Mouse (Mus musculus) cerebellum, adult 11-12 months (tissue): Measurements from ENCODE around the gene Mtmr4.

Experiments
- DNase-seq: peaks from one replicate; pipeline ENCODE4 v3.0.0; 2022

The Mtmr4 gene

DNA sequence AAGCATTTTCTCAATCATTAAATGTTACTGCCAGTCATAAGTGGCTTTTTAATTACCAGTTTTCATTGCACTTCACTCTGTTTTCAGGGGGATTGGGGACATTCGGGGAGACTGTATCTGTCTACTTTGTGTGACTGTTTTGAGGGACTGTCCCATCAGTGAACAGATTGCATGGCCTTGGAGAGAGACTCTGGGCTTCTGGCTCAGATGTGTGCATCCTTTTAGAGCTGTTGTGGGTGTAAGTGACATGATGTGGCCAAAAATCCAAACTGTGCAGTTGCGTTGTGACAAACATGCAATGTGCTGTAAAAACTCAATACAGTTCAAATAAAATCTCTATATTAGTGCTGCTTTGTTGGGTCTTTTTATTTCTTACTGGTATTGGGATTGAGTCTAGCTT, 24.0 kb downstream of the Mtmr4 start:
- no peak for DNase-seq

DNA sequence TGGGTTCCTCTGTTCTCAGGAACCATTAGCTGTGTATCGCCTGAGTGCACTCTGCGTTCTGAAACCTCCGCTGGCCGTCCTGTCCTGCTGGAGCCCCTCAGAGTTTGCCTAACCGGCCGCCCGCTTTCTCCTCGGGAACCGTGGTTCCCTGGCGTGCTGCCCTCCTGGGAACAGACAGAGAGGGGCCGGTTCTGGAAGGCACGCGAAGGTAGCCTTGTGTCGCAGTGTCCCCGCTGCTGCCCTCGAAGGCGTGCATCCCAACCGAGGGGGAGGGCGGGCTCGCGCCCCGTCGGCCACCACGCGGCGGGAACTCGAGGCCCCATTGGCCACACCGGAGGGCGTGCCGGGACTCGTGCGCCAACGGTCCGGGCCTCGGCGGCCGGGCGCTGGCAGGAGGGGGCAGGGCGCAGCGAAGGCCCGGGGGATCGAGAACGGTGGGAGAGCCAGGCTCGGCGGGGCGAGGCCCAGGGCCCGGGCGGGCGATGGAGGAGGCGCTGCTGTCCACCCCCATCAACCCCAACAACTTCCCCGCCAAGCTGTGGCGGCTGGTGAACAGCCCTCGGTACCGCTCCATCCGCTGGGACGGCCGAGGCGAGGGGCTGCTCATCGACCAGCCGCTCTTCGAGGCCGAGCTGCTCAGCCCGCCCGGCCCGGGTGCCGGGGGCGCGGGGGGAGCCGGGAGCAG, 25.0 kb downstream of the Mtmr4 start, which contains the start of gene Hsf5:
TSS of gene Hsf5 (plus strand) at position 375 of the 685 bp plus-strand sequence.
- no peak for DNase-seq

DNA sequence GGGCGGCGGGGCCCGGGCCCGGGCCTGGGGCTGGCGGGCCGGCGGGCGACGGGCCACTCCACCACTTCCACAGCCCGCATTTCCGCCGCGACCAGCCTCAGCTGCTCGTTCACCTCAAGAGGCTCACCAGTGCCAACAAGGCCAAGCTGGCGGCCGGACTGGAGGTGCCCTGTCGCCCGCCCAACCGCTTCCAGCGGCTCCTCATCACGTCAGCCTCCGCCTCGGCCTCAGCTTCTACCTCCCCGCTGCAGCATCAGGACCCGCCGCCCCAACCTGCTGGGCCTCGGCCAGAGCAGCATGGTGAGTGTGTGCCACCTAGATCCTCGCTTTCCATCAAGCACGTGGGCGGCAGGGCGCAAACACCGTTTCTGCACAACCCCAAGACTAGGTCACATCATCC, 25.6 kb downstream of the Mtmr4 start:
- no peak for DNase-seq

DNA sequence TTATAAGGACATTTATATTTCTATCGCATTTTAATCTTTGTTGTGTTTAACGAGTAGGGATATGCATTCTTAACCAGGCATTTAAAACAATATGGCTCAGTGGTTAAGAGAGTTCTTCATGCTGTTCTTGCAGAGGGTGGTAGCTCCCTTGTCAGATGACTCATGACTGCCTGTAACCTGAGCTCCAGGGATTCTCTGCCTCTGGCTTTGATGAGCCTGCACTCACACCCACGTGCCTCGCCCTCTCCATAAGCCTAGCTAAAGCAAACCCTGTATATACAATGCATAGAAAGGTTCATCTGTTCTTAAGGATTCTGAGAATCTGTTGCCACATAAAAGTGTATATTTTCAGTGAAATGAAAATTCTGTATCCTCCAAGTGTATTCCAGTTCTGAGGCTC, 31.2 kb downstream of the Mtmr4 start:
- DNase-seq: no peak

DNA sequence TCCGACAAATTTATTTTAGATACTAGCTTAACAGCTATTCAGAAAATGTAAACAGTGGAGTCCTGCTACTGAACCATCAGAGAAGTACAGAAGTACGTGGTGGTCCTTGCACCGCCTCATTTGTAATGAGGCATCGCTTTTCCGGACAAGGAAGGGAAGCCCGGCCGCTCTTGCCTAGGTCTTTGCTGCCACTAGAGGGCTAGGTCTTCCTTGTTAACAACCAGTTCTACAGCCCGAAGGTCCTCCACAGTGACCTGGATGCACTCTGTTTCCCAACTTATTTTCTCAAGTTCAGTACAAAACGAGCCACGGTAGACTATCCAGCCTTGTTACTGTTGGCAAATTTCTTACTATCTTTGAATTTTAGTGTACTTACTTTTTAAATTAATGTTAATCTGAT, 37.9 kb downstream of the Mtmr4 start:
- no peak for DNase-seq

DNA sequence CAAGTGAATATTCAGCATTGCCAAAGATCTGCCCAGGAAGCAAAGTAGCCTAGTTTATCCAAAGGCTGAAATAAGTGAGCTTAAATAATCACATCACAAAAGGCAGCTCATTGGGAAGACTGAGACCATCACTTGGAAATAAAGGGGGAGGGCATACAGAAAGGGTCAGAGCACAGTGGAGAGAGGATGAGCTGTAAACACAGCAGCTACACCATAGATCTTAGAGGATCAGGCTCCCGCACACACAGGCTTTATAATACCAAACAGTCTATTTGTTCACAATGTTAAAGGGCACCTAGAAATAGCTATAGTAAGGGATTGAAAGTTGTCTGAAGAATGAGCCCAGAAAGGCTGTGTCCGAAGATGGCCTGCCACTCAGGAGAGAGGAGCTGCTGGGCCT, 46.8 kb downstream of the Mtmr4 start:
- no peak for DNase-seq

DNA sequence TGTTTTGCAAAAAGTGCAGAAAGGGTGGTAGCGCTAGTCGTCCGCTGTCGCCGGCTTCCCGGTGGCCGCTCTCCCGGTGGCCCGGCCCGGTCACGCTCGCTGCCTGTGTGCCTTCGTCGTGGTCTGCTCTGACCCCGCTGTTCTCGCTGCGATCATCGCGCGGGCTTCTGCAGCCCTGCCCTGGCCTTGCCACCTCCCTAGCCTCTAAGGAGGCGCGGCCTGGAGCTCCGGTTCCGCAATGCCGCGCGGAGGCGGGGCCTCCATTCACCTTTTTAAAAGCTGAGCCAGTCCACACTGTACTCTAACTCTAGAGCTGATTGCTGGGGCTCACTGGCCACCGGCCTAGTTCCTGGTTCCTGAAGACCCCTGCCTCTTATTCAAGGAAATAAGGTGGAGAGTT, 47.2 kb downstream of the Mtmr4 start:
- DNase-seq: peak; percentile 59

DNA sequence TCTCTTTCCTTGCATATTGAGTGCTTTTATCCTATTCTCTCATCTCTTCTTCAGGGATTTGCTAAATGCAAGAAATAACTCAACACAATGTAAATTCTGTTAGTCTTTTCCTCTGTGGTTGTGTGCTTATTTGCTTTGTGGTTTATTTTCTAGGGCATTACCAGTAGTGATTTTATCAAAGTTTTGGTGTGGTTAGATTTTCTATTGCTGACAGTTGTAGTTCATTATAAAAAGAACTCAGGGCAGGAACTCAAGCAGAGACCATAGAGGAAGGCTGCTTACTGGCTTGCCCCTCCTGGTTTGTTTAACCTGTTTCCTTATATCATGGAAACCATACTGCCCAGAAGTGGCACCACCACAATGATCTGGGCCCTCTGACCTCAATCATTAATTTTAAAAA, 50.9 kb downstream of the Mtmr4 start:
- DNase-seq: no peak

DNA sequence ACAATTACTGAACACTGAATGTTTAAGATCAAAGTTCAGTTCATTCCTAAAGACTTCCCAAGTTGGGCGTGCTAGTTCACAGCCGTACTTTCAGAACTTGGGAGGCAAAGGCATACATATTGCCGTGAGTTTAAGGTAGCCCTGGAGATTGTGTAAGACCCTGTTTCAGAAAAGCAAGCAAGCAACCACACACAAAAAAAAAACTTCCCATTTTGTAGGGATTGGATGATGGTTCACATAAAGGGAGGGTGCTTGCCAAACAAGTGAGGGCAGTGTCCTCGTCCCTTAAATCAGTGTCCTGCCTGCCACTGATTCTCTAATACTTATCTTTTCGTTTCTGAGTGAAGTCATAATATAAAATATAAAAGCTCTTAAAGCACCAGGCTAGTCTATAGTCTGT, 62.7 kb downstream of the Mtmr4 start:
- no peak for DNase-seq

DNA sequence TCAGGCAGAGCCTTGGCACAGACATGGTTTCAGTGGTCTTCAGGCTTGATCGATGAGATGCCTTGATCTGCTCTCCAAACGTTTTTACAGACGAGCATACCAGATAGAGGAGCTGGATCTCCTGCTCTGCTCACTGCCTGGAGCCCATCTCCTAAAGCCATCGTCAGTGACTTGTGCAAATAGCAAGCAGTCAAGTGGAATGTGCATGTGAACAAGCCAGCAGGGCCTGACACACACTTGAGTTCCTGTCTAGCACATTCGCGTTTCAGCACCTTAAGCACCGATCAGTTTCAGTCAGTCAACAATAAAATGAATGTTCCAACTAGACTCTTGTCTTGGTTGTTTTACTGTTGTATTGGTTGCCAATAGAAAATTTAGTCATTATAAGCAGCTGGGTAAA, 67.3 kb downstream of the Mtmr4 start:
- DNase-seq: no peak

DNA sequence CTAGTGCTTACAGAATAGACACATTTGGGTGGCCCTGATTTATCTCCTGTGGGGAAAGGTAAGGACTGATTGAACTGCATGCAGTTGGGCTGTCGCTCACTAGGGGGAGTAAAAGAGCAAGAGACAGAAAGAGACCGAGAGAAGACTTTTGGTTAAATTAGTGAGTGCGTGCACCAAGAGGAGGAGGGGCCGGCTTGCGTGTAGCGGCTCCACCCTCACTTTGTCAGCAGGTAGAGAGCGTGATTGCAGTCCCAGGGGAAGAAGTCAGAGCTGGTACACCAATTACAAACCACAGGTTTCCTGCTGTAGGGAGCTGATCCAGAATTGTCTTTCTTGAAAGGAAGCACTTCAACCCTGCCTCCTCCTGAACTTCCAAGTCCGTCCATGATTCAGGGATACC, 70.4 kb downstream of the Mtmr4 start, which contains the start of gene Rnf43:
TSS of gene Rnf43 (plus strand) at position 316 of the 400 bp plus-strand sequence.
- peak; percentile 83 for DNase-seq

DNA sequence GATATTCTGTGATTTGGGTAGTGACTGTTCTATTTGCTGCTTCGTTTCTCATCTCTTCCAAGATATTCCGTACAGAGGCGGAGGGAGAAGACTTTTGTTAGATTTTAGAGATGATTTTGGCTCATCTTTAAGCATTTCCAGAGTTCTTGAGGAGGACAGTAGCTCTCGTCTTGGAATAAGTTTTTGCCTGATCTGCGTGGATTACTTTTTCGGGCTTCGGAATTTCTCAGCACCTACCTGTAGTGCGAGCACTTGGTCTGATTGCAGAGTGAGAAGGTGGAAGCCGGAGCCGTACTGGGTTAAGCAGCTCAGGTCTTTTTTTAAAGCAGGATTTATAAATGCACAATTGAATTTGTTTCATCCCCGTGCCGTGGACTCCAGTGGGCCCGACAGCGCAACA, 70.9 kb downstream of the Mtmr4 start:
- DNase-seq: no peak

DNA sequence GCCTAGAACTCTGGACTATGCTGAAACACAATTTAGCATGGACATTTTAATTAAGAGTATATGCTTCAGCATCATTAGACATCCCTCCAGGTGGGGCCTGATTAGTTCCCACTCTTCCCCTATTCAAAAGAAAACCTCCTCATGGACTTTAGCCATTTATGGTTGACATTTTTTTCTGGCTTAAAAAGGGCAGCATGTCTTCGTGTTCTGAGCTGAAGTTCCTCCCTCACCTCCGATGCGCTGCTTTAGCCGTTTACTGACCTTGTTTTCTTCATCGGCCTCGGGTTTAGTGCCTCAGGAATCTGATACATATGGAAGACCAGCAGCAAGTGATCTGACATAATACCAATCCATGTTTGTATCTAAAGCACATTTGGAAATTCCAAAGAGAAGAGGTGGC, 72.0 kb downstream of the Mtmr4 start:
- DNase-seq: no peak

DNA sequence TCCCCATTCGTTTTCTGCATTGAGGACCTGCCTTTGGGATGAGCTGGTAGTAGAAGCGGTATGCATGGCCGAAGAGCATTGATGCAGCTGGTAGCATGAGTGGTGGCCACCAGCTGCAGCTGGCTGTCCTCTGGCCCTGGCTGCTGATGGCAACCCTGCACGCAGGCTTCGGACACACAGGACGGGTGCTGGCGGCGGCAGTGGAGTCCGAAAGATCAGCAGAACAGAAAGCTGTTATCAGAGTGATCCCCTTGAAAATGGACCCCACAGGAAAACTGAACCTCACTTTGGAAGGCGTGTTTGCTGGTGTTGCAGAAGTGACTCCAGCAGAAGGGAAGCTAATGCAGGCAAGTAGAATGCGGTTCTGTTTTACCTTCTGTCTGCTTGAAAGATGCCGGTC, 72.6 kb downstream of the Mtmr4 start:
- no peak for DNase-seq

DNA sequence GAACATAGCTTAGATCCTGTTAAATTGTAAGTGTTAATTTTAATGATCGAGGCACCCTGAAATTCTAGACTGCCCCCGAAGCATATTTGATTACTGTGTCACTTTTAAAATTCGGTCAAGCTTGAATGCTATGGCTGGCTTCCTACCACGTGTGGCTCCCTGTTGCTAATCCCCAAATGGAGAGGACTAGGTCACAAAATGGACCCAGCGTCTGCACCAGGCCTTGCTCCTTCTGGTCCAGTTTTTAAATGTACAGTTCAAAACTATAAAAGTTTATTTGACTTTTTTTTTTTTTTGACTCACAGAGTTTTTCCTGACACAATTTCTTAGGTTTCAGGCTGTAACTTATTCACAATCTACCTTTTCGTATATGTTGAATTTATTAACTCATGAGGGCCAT, 73.3 kb downstream of the Mtmr4 start:
- no peak for DNase-seq

DNA sequence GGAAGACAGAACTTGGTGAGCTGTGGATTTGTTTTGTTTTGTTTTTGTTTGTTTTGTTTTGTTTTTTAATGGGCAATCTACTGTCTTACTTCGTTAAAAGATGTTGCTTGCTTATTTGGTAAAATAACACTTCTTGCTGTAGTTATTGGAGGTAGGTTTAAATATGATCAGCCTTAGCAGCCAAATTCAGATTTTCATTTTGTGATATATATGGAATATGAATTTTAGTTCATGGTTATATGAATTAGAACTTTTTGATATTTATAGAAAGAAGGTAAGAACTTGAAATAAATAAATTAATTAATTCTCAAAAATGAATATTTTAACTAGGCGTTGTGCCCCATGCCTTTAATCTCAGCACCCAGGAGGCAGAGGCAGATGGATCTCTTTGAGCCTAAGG, 73.7 kb downstream of the Mtmr4 start:
- no peak for DNase-seq
